Mouse (Mus musculus): ENCODE measurements around the gene Cox7a2l.

DNA sequence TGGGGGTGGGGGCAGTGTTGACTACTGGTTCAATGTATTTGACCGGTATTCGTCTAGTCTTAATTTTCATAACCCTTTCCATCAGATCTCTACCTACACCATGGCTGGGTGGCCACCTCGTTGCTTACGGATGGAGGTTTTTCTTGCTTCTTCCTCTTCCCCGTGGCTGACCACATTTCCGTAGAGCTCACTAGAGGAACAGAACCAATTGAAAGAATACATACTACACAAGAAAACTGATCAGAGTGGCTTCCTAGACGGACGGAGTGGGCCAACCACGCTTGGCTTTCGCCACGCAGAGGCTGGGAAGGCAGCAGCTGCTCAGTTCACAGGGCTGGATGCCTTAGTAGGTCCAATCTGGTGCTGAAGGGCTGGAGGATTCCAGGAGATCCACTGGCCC, 38.7 kb upstream of the Cox7a2l start:
- no peak for TF ChIP-seq CEBPB (IDR thresholded peaks at IDR 0.05; ENCODE audit: insufficient read depth, poor library complexity, severe bottlenecking)
- TF ChIP-seq MAX (IDR thresholded peaks at IDR 0.05; ENCODE audit: low read depth), result no peak
- TF ChIP-seq POLR2AphosphoS2 (IDR thresholded peaks at IDR 0.05; ENCODE audit: insufficient read length, low read depth), result no peak
- TF ChIP-seq POLR2A (IDR thresholded peaks at IDR 0.05; ENCODE audit: insufficient read length, low read depth), result no peak
- TF ChIP-seq TCF12 (IDR thresholded peaks at IDR 0.05; ENCODE audit: insufficient read depth, poor library complexity, severe bottlenecking), result no peak
- no peak for TF ChIP-seq SRF (IDR thresholded peaks at IDR 0.05; ENCODE audit: control insufficient read depth, insufficient read length, low read depth)
- TF ChIP-seq USF1 (IDR thresholded peaks at IDR 0.05; ENCODE audit: low read depth), result no peak
- no peak for TF ChIP-seq E2F4 (IDR thresholded peaks at IDR 0.05; ENCODE audit: insufficient read depth)
- no peak for TF ChIP-seq MYOG (IDR thresholded peaks at IDR 0.05; ENCODE audit: control insufficient read depth in 1 of 3, insufficient read depth in 1 of 3, insufficient read length in 2 of 3, low read depth in 2 of 3)
- TF ChIP-seq TCF3 (IDR thresholded peaks at IDR 0.05; ENCODE audit: insufficient read length, low read depth), result no peak
